Mouse (Mus musculus): ENCODE results near the gene Tnk2. TPM values are rescaled to one million over a fixed set of nuclear protein-coding genes. Genes with fewer than 3 reads are reported as not detected.

Tnk2 gene
- polyA plus RNA-seq, 1 experiment: 24.1 TPM

DNA sequence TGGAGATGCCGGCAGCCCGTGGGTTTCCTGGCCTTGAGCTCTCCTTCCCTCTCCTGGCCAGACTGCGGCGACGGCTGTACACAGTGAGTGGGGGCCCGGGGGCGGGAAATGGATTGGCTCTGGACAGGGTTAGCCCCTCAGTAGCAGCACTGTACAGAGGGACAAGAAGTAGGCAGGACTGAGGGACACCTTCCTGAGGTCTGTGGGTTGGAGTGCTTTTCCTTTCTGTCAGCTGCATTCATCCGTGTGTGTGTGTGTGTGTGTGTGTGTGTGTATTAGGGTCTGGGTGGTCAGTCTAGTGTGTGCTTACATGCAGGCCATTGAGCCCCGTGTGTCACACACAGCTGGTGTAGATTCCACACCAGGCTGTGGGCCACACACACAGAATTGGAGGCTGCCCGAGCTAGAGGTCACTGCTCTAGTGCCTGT, 17.8 kb downstream of the Tnk2 start:
- peaks cover 34% of the 10 kb centered on the region for H3K4me1 ChIP-seq (ENCODE audit: control insufficient read depth, insufficient read depth, insufficient read length, low read length)
- peak overlapping the region; percentile 55 for H3K4me3 ChIP-seq (ENCODE audit: insufficient read depth, low read depth, low read length)
- peak overlapping the region; percentile 54 for H3K27ac ChIP-seq (replicated peaks; ENCODE audit: low read depth, low read length)

DNA sequence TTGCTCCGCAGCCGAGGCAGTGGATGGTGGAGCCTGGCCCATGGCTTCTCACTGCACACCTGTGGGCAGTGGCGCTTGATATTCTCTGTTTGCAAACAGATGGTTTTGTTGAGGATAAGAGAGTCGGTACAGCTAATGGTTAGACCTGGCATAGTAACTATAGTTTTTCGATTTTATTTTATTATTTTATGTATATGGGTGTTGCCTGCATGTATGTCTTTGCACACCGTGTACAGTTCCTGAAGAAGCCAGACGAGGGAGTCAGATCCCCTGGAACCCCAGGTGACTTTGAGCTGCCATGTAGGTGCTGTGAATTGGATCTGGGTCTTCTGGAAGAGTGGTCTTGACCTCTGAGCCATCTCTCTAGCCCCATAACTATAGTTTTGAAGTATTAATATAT, 18.7 kb downstream of the Tnk2 start:
- Histone ChIP-seq H3K4me1 (ENCODE audit: control insufficient read depth, insufficient read depth, insufficient read length, low read length) (peaks cover 34% of the 10 kb centered on the region), H3K27ac (replicated peaks; ENCODE audit: low read depth, low read length) (peak overlapping the region; percentile 54), H3K4me3 (ENCODE audit: insufficient read depth, low read depth, low read length) (peak overlapping the region; percentile 55)

DNA sequence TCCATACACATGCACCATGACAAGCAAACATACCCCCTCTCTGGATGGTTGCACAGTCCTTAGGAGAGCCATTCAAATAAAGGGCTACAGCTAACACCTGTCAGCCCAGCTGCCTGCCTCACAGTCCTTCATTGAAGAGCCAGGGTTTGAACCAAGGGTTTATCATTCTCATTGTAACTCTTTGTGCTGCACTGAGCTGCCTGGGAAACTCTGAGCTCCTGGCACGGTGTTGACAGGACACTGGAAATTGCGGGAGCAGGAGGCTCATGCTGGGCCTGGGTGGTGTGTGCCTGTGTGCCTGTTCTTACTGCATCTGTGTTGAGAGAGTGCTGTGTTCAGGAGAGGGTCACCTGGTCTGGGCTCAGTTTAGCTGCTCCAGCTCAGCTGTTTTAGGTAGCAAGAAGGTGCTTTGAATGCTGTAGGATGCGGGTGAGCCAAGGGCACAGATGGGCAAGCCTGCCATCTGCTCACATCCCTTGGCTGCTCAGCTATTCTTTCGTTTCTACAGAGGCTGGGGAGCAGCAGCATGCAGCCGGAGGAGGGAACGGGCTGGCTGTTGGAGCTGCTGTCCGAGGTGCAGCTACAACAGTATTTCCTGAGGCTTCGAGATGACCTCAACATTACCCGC, 19.7 kb downstream of the Tnk2 start:
- no peak overlapping the region for H3K27ac ChIP-seq (replicated peaks; ENCODE audit: low read depth, low read length)
- H3K4me1 ChIP-seq (ENCODE audit: control insufficient read depth, insufficient read depth, insufficient read length, low read length): peaks cover 35% of the 10 kb centered on the region
- peak overlapping the region; percentile 26 for H3K4me3 ChIP-seq (ENCODE audit: insufficient read depth, low read depth, low read length)

DNA sequence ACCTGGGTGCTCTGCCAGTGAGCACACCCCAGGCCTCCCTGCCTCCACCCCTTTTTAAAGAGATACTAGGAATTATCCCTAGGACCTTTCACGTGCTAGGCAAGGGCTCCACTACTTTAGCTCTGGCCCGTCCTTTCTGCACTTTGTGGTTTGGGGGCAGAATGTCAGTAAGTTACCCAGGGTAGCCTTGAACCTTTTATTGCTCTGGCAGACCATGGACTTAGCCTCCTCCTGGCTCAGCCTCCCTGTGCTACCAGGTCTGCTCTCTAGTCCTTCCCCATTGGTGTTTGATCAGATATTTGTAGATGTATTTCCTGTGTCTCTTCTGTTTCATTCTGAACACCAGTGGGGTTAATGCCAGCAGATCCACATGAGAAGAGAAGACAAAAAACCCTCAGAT, 20.5 kb downstream of the Tnk2 start:
- no peak overlapping the region for H3K27ac ChIP-seq (replicated peaks; ENCODE audit: low read depth, low read length)
- H3K4me3 ChIP-seq (ENCODE audit: insufficient read depth, low read depth, low read length): no peak overlapping the region
- H3K4me1 ChIP-seq (ENCODE audit: control insufficient read depth, insufficient read depth, insufficient read length, low read length): peaks cover 35% of the 10 kb centered on the region

- Histone ChIP-seq H3K4me1 (ENCODE audit: control insufficient read depth, insufficient read depth, insufficient read length, low read length) (peaks cover 28% of the 10 kb centered on the region), H3K4me3 (ENCODE audit: insufficient read depth, low read depth, low read length) (no peak overlapping the region), H3K27ac (replicated peaks; ENCODE audit: low read depth, low read length) (peak overlapping the region; percentile 80)
Observed at GRCm38 (mm10) chr16:32665851-32666665, 22.4 kb downstream of the Tnk2 start.

GRCm38 (mm10) chr16:32666671-32667551, 23.2 kb downstream of the Tnk2 start:
- Histone ChIP-seq H3K27ac (replicated peaks; ENCODE audit: low read depth, low read length) (peak overlapping the region; percentile 80), H3K4me3 (ENCODE audit: insufficient read depth, low read depth, low read length) (no peak overlapping the region), H3K4me1 (ENCODE audit: control insufficient read depth, insufficient read depth, insufficient read length, low read length) (peaks cover 28% of the 10 kb centered on the region)

DNA sequence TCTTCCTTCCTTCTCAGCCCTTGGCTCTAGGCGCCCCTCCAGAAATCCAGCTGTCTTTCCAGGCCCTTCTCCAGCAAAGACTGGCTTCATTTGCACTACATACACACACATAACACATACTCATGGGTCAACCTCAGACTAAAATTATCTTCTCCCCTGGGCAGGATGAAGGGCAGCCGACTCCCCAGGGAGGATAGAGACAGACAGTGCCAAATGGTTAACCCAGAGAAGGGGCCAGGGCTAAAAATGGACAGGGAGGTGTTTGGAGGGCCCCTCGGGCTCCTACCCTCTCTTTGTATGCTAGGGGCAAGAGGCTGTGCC, 23.8 kb downstream of the Tnk2 start:
- Histone ChIP-seq H3K27ac (replicated peaks; ENCODE audit: low read depth, low read length) (peak overlapping the region; percentile 80), H3K4me3 (ENCODE audit: insufficient read depth, low read depth, low read length) (no peak overlapping the region), H3K4me1 (ENCODE audit: control insufficient read depth, insufficient read depth, insufficient read length, low read length) (peaks cover 32% of the 10 kb centered on the region)

DNA sequence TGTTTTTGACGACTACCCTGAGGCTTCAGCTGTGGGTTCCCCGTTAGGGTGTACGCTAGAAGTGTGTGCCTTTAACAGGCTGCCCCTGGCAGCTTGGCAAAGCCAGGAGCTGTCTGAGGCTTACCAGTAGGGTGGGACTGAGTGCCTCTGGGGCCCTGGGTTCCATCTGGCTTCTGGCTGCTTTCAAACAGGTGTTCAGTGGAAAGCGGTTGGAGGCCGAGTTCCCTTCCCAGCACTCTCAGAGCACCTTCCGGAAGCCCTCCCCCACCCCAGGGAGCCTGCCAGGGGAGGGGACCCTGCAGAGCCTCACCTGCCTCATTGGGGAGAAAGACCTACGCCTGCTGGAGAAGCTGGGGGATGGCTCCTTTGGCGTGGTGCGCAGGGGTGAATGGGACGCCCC, 24.4 kb downstream of the Tnk2 start:
- peak overlapping the region; percentile 80 for H3K27ac ChIP-seq (replicated peaks; ENCODE audit: low read depth, low read length)
- H3K4me3 ChIP-seq (ENCODE audit: insufficient read depth, low read depth, low read length): no peak overlapping the region
- H3K4me1 ChIP-seq (ENCODE audit: control insufficient read depth, insufficient read depth, insufficient read length, low read length): peaks cover 38% of the 10 kb centered on the region

GRCm38 (mm10) chr16:32668472-32668871, 24.8 kb downstream of the Tnk2 start:
- no peak overlapping the region for H3K4me3 ChIP-seq (ENCODE audit: insufficient read depth, low read depth, low read length)
- H3K4me1 ChIP-seq (ENCODE audit: control insufficient read depth, insufficient read depth, insufficient read length, low read length): peaks cover 39% of the 10 kb centered on the region
- no peak overlapping the region for H3K27ac ChIP-seq (replicated peaks; ENCODE audit: low read depth, low read length)

DNA sequence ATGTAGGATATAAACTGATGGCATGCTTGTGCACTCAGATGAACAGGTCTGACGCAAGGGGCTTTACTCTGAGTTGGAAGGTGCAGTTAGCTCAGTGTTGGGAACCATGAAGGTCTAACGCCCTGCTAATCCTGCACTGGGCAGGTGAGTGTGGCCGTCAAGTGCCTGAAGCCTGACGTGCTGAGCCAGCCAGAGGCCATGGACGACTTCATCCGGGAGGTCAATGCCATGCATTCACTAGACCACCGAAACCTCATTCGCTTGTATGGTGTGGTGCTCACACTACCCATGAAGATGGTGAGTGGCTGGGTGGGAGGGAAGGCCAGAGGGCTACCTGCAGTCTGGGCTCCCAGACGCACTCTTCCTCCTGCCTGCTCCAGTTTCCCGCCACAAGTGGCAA, 25.6 kb downstream of the Tnk2 start:
- Histone ChIP-seq H3K4me3 (ENCODE audit: insufficient read depth, low read depth, low read length) (no peak overlapping the region), H3K27ac (replicated peaks; ENCODE audit: low read depth, low read length) (no peak overlapping the region), H3K4me1 (ENCODE audit: control insufficient read depth, insufficient read depth, insufficient read length, low read length) (peaks cover 40% of the 10 kb centered on the region)

DNA sequence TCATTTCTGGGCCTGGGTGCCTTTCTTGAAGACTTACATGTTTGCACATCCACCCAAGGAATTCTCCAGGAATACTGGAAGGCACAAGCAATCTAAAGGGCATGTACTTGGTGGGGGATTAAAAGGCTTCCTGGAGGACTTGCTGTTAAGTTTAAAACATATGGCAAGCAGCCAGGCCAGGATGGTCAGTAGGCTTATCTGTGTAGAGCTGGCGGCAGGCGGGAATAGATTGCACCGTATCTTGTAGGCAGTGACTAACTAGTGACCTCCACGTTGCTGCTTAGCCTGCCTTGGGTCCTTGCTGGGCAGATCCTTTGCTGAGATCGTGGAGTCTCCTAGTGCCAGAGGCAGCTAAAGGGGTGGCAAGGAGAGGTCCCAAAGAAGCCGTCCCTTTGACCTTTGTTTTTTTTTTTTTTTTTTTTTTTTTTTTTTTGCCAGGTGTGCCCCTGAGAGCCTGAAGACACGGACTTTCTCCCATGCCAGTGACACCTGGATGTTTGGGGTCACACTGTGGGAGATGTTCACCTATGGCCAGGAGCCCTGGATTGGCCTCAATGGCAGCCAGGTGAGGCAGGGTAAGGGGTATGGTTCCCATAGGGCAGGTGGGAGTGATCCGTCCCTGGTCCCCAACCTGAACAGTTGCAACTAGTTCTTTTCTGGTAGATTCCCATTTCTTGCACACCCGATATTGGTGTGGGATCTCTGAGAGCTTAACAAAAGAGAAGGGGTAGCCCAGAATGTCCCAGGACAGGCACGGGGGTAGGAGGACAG, 26.9 kb downstream of the Tnk2 start:
- no peak overlapping the region for H3K4me3 ChIP-seq (ENCODE audit: insufficient read depth, low read depth, low read length)
- H3K27ac ChIP-seq (replicated peaks; ENCODE audit: low read depth, low read length): no peak overlapping the region
- peaks cover 39% of the 10 kb centered on the region for H3K4me1 ChIP-seq (ENCODE audit: control insufficient read depth, insufficient read depth, insufficient read length, low read length)

- no peak overlapping the region for H3K4me3 ChIP-seq (ENCODE audit: insufficient read depth, low read depth, low read length)
- peaks cover 31% of the 10 kb centered on the region for H3K4me1 ChIP-seq (ENCODE audit: control insufficient read depth, insufficient read depth, insufficient read length, low read length)
- no peak overlapping the region for H3K27ac ChIP-seq (replicated peaks; ENCODE audit: low read depth, low read length)
Observed at GRCm38 (mm10) chr16:32671206-32671887, 27.7 kb downstream of the Tnk2 start.

DNA sequence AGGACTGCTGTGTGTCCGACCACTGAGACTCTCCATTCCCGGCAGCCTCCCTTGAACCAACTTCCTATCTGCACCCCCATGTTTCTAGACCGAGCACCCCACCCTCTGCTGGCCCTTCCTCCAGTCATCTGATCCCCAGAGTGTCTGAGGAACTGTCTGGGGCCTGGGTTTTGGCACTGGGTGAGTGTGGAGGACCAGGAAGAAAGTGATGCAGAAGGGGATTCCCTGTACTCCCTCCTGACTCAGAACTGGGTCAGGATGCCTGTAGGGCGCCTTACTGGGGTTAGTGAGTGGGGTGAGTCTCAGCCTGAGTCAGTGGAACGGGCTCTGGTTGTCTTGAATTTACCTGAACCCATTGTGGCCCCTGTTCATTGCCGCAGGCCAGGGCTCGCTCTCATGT, 28.6 kb downstream of the Tnk2 start:
- Histone ChIP-seq H3K4me1 (ENCODE audit: control insufficient read depth, insufficient read depth, insufficient read length, low read length) (peaks cover 25% of the 10 kb centered on the region), H3K27ac (replicated peaks; ENCODE audit: low read depth, low read length) (peak overlapping the region; percentile 7; the same call in 1 of the 2 replicates), H3K4me3 (ENCODE audit: insufficient read depth, low read depth, low read length) (no peak overlapping the region)

DNA sequence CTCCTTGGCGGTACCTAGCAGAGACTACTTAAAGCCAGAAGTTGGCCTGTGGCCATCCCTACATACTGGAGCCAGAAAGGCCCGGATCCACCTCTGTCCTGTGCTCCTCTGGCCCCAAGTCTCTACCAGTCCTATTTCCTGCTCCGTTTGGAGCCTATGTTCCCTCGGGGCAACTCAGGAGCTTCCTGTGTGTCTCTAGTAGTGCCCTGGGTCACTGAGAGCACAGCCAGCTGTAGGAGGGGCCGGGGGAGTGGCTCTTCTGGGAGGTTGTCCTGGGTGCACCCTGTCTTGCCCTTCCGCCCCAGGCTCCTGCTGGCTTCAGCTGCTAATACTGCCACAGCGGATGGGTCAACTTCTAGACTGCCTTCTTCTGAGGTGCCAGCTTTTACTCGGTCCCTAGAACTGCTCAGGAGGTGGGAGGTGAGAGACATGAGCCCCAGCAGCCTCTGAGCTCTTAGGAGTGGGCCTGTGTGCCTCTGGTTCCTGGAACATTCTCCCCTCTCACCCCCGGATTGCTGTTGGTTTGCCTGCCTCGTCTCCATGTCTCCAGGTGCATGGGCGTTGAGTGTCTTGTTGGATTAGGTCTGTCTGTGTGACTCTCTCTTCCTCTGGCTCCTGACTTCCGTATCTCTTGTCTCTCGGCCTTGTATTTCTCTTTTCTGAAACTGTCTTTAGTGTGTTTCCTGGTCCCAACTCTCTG, 29.3 kb downstream of the Tnk2 start:
- H3K4me1 ChIP-seq (ENCODE audit: control insufficient read depth, insufficient read depth, insufficient read length, low read length): peaks cover 21% of the 10 kb centered on the region
- H3K4me3 ChIP-seq (ENCODE audit: insufficient read depth, low read depth, low read length): peak overlapping the region; percentile 38
- peak overlapping the region; percentile 73 for H3K27ac ChIP-seq (replicated peaks; ENCODE audit: low read depth, low read length)
